Mouse (Mus musculus): ENCODE results near the gene Thra.

The Thra gene

DNA sequence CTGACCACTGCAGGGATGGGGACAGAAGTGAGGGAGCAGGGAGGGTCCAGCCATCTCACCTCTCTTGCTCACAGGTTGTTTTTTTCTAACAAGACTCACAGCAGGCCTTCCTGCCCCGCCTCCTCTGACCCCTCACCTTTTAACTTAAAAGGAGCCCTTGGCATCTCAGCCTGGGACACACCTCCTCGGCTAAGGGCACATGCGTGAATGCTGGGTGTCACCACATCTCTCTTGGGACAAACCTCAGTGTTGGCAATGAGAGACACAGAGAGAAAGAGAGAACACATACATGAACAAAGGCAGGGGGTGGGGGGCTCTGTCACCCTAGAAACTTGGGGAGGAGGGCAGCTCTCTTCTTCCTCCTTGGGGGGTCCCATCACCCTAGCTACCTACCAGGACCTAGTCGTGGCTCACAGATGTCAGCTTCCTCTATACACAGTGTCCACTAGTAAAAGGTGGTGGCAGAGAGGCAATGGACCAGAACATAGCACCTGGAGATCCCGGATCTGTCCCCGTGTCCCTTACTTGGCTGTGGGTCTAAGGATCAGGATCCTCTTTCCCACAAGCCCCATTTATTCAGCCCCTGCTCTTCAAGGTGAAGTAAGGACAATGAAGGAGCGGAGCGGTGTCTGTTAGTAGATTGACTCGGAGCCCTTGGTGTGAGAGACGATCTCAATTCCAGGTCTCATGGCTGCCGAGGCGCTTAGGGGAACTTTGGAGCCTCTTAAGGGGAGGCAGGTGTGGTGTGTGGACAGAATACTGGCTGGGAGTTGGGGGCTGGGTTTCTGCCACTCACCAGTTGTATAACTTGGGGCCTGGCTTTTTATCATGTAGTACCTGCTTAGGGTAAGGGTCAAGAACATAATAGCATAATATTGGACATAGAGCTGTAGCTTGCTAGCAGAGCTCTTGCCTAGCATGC, 5.8 kb downstream of the Thra start:
- DNase-seq (ENCODE audit: low spot score in 2 of 2), result no peak

DNA sequence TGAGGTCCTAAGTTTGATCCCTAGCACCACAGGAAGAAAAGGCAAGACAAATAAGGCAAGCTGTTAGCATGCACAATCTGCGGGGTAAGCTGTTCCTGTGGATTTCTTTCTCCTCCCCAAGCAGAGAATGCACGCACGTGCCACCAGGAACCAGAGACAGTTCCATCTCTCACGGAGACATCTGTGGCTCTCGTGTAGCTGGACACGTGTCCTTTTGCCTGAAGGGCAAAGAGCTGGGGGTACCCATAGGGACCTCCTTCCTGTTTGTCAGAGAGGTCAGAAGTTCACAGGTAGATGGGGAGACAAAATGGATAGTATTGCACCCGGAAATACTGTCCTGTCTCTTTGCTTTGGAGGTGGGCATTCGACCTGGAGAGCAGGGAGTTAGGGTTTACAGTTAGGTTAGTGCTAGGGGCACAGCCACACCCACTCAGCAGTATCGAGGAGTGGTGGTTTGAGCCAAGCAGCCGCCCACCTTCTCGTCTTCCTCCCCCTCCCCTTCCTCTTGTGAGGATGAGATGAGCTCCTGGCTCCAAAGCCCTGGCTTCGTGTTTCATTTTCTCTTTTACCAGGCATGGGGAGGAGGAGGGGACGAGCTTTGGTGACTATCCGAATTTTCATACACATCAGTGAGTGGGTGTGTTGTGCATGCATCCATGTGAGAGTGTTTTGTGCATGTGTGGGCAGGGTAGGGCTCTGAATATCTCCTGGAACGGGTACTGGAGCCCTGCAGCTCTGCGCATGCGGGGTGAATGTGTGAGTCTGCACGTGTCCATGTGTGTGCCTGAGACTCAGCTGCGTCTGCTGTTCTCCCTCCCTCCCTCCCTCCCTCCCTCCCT, 6.6 kb downstream of the Thra start:
- DNase-seq (ENCODE audit: low spot score in 2 of 2), result peak in 1 of 2 experiments; percentile 84

DNA sequence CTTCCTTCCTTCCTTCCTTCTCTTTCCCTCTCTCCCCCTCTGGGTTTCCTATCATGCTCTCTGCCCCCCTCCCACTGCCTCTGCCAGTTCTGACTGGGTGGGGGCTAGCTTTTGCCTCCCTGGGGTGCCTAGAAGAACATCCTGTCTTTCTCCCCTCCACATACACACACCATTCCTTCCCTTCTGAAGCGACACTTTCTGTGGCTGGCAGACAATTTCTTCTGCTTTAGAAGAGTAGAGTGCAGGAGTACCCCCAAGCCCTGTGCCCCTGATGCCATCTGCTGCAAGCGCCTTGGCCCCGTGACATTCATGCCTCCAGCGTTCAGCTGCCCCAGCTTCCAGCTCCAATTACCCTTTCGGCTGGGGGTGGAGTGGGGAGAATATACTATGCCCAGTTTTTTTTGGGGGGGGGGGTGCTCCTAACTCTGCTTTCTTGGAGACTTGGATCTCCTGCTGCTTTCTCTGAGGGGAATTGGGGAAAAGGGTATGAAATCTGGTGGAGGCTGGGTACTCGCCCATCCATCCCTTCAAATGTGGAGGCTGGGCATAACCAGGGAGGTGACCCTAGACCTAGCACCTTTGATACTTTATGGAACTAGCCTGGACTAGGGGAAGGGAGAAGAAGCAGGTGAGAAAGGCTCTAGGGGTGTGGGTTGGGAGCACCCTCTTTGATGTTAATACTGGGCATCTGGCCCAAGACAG, 7.5 kb downstream of the Thra start:
- DNase-seq (ENCODE audit: low spot score in 2 of 2), result no peak

DNA sequence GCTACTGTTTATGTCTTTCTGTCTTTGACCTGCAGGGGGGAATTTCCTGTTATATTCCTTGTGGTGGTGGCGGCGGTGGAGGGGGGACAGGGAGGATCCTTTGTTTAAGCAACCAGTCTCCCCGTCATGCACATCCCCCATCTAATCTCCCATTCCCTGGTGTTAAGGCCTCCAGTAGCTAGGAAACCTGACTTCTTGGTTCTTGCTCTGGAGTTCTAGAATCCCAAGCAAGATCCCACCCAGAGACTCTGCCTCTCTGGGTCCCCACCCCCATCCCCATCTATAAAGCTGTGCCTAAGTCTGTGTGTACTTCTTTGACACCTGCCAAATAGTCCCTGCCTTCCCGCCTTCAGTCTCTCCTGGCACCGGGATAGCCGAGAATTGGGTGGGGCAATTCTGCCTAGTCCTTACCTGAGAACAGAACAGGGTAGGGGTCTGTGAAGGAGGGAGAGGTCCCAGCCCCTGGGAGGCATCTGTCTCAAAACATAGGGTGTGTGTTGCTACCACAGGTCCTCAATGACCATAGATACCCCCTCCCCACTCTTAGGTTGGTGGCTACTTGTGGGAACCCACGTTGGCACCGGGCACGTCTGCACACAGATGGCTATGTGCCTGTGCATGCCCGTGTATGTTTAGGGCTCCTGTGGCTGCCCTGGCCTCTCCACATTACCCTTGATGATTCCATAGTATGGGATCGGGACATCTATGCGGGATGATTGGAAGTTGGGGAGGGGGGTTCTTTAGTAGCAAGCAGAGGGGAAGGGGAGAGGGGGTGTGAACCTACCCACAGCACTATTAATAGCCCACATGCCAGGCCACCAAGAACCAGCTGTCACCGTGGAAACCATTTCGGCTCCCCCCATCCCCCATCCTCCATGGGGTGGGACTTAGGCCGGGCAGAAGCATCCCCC, 8.3 kb downstream of the Thra start:
- DNase-seq (ENCODE audit: low spot score in 2 of 2), result peak in 1 of 2 experiments; percentile 62

DNA sequence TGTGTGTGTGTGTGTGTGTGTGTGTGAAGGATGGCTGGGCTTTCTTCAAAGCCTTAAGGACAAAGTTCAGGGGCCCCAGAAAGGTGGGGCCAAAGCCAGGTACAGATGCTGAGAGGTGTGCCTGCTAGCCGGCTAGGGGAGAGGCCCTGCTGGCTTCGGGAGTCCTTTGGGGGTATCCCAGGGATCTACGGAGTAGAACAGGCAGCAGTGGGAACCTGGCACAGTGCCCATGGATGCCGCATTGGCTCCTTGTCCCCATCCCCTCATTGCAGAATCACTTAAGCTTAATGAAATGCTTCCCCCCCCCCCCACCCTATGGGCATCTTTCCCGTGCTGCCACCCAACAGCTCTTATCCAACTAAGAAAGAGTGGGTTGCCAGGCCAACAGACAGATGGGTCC, 9.3 kb downstream of the Thra start:
- DNase-seq (ENCODE audit: low spot score in 2 of 2), result peak in 1 of 2 experiments; percentile 76

DNA sequence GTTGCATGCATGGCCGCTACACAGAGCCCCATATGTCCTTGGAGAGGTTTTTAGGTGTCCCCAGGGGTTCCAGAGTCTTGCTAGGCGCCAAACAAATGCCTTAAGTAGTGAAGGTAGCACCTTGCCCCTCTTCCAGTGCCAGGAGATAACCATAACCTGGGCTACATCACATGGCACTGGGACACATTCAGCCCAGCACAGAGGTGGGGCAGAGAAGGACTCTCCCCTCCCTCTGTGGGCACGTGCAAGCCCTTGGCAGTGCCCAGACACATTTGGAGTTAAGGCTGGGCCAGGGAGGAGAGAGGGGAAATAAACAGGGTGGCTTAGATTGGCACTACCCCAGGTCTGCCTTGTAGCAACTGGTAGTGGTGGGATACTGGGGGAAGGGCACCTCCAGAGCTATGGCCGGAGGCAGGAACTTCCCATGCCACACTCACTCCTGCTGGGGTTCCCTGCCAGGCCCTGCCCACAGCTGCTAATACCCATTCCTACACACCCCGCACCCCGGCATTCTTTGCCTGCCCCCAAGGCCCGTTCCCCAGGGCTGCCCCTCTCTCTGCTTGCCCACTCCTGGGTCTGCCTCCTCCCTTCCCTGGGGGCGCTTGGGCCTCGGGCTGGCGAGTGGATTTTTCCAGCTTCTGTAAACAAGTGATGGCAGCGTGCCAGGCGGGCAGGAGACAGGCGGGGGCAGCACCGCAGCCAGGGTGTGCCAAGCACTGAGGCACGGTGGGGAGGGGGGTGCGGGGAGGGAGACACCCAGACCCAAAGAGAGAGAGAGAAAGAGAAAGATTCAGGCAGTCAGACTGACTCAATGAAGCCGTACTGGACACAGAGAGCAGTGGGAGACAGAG, 10.1 kb downstream of the Thra start:
- DNase-seq (ENCODE audit: low spot score in 2 of 2), result peak; percentile 75 to 87

DNA sequence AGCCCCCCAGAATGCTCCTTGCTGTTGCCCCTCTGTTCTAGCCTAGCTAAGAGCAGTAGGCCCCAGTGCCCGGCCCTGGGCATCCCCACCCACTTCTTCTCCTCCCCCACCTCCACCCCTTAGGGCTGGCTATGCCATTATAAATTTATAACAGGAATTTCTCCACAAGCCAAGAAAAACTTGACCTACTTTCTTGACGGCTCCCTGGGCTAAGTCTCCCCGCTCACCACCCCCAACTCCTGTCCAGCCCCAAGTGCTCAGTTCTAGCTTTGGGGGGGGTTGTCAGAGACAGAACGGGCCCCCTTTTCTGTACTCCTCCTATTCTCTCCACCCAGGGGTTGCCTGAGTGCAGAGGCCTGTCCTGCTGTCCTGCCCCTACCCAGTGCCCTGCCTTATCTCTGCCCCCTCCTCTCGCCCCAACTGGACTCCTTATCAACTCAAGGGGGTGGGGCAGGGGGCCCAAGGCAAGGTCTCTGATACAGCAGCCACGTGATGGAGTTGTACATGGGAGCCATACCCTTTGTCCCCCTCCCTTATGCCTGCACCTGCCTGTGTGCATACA, 10.9 kb downstream of the Thra start:
- no peak for DNase-seq (ENCODE audit: low spot score in 2 of 2)

DNA sequence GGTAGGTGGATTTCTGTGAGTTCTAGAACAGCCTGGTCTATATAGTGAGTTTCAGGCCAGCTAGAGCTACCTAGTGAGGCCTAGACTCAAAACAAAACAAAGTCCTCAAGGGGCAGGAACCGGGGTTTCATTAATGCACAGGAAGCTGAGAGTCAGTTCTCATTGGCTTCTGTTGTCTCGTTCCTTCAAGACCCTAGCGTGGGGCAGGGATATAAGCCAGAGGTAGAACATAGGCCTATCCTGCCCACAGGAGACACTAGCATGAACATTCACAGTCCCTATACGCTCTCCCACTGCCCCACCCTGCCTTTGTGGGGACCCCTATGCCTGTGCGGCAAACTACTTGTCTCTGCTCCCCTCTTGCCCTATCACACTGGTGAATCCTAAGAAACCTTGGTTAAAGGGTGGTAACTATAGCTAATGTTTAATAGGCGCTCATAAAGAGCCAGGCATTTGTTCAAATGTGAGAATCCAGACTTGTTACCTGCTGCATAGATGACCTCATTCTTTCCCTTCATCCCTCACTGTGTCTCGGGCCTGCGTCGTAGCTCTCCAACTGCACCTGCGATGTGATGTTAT, 12.2 kb downstream of the Thra start:
- DNase-seq (ENCODE audit: low spot score in 2 of 2), result no peak

DNA sequence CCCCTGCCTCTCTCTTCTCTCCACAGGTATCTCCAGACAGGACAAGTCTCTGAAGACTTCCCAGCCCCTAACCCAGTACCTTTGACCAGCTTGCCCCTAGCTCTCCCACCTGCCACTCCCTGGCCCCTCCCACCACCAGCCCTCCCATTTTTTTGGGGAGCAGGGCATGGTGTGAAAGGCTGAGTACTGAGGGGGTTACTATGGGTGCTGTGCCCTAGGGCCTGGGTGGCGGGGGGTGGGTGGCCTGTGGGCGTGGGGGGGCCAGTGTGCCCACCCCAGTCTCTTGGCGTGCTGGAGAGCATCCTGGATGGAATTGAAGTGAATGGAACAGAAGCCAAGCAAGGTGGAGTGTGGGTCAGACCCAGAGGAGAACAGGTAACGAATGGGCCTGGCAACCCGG, 12.8 kb downstream of the Thra start:
- DNase-seq (ENCODE audit: low spot score in 2 of 2), result no peak

DNA sequence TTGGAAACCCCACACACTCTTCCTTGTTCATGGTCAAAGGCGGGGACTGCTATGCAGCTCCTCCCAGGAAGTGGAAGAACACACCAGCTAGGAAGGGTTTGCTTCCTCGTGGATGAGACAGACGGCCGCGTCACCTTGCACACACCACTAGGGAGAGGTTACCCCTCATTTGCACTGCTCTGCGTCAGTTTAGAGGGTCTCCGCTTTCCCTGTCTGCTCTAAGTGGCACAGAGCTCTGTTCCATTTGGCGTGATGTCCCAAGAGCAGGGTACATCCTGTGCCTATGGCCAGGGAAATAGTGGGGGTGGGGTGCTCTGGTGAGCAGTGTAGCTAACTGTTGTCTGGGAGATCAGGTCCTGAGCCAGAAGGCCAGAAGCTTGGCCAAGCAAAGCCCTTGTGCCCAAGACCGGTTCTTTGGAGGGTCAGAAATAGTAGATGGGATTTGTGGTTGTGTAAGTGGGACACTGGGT, 13.7 kb downstream of the Thra start:
- no peak for DNase-seq (ENCODE audit: low spot score in 2 of 2)

DNA sequence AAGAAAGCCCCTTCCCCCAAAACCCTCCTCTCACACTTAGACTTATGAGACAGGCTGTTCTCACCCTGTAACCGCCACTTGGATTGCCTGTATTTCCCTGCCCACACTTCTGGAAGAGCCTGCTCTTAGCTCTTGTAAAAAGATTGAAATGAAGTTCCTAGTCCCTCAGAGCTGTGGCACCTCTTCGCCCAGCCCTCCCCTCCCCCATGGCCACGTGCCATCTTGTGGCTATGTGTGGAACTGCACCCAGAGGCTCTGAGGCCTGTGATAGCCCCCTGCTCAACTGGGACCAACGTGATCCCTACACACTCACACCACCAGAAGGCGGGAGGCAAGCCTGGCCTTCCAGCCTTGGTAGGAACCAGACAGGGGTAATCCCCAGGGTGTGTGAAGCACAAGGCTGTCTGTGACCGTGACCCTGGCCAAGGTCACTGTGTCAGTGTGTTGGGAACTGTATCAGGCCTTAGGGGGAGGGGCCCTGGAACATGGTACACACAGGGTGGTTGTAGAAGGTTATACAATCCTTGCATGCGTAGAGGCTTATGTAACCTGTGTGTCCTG, 14.3 kb downstream of the Thra start:
- DNase-seq (ENCODE audit: low spot score in 2 of 2), result peak in 1 of 2 experiments; percentile 86

DNA sequence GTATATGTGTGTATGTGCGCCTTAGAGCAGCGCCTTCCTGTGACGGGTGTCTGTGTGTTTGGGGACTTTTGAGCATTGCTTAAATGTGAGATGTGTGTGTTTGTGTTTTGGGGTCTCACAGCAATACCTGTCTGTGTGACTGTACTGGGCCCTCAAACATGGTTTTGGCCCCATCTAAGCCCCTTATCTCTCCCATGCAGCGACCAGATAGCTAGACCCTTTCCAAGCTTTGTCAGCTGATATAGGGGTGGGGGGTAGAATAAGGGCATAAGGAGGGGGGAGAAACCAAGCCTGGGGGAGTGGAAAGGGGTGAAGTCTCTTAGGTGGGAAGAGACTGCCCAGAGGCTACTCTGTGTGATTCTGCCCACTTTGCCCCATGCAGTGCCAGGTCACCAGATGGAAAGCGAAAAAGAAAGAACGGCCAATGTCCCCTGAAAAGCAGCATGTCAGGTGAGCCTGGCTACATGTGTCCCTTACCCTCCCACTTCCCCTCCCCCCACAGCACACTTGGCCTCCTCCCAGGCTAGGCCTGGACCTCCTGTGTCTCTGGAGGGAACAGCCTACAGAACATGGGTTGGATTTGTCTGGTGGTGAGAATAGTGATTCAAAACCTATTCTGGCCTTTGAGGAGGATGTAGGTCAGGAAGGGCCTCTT, 15.4 kb downstream of the Thra start:
- DNase-seq (ENCODE audit: low spot score in 2 of 2), result no peak

DNA sequence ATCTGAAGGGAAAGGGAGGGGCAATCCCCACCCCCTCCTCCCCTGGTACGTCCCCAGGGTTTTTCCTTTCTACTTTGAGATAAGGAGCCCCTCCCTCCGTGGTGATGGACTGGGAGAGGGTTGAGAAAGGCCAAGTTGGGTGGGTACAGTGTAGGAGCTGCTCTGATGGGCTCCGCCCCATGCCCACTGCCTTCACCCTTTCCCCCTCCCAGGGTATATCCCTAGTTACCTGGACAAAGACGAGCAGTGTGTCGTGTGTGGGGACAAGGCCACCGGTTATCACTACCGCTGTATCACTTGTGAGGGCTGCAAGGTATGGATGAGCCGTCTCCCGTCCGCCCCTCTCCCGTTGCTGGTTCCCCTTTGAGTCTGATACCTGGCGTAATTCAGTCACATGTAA, 16.3 kb downstream of the Thra start:
- DNase-seq (ENCODE audit: low spot score in 2 of 2), result no peak

DNA sequence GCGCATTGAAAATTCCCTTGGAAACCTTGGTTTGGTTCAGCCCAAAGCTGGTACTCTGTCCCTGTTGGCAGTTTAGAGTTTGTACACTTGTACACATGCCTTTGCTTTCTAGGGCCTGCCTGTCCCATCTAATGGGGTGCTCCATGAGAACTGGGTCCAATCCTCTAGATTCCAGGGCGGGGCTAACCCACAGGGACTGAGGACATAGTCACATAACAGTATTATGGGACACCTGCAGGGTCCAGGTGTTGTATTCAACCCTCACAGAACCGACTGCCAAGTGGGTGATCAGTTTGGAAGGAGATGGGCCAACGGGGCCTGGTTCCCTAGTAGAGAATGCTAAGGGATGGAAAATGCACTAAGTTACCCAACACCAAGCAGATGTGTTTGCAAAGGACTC, 21.5 kb downstream of the Thra start:
- DNase-seq (ENCODE audit: low spot score in 2 of 2), result no peak

DNA sequence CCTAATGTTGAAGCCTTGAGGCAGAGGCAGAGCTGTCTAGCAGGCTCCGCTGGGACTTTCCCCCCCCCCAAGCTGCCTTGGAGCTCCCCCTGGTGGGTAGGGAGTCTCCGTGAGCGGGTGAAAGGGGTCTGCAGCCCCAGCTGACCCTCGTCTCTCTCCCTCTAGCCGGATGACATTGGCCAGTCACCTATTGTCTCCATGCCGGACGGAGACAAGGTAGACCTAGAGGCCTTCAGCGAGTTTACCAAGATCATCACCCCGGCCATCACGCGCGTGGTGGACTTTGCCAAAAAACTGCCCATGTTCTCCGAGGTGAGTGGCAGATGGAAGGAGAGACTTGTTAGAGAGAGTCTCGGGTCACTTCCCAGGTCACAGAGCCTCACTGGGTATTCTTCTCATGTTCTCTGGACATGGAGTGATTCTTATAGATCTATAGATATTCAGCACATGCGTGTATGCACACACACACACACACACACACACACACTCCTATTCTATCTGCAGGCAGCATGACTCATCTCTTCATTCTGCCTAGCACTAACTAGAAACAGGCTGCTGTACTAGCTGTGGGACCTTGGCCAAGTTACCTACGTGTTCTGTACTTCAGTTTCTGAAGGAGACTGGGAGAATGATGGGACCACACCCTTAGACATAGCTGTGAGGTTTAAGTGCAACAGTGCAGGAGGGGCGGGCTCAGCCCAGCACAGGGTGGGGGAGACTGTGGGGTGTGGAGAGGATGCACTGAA, 22.5 kb downstream of the Thra start:
- DNase-seq (ENCODE audit: low spot score in 2 of 2), result peak in 1 of 2 experiments; percentile 18

DNA sequence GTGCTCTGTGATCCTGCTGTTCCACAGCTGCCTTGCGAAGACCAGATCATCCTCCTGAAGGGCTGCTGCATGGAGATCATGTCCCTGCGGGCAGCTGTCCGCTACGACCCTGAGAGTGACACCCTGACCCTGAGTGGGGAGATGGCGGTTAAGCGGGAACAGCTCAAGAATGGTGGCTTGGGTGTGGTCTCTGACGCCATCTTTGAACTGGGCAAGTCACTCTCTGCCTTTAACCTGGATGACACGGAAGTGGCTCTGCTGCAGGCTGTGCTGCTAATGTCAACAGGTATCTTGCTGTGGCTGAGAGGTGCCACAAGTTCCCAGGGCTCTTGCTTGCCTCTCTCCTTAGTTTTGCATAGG, 23.0 kb downstream of the Thra start:
- no peak for DNase-seq (ENCODE audit: low spot score in 2 of 2)

DNA sequence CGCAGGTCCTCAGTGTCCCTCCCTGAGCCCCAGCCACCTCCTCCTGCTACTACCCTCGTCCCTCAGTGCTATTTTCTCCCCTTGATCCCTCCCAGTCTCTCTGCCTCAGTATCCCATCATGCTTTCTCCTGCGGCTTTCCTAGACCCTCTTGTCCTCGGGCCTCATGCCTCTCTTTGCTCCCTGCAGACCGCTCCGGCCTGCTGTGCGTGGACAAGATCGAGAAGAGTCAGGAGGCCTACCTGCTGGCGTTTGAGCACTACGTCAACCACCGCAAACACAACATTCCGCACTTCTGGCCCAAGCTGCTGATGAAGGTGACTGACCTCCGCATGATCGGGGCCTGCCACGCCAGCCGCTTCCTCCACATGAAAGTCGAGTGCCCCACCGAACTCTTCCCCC, 23.7 kb downstream of the Thra start:
- peak in 1 of 2 experiments; percentile 2 for DNase-seq (ENCODE audit: low spot score in 2 of 2)

DNA sequence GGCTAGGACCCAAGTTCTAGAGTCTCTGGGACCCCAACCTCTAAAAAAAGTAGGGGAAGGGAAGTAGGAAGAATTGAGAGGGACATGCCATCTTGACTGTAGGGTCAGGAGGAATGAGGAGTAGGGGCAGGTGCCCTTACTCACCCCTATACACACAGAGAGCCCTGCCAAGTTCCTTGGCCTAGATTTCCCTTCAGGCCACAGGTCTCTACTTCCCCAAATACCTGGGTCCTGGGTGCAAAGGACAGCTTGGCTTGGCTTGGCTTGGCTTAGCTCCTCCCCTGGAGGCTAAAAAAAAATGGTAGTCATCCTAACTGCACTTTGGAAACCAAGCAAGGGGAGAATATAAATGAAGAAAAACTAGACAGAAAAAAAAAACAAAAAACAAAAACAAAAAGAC, 24.3 kb downstream of the Thra start:
- DNase-seq (ENCODE audit: low spot score in 2 of 2), result no peak
